Mouse (Mus musculus) liver, postnatal 0 days (tissue): ENCODE data around the gene Akr1c14. TPM values are rescaled to one million over a fixed set of nuclear protein-coding genes. Genes with fewer than 3 reads are reported as not detected.
"Not testable (repeated sequence)": the region's sequence is repeated elsewhere in the genome, so short reads cannot be mapped to it uniquely, and the experiment has no call there.

ENCODE experiments used
- ATAC-seq: fragments of 200-750 bp; cut with Nextera tagmentation; 2 replicates; pipeline ENCODE4 v1.8.0; 2017; ENCODE audit warnings: mild to moderate bottlenecking, moderate library complexity
- DNase-seq: peaks from one replicate; pipeline ENCODE4 v3.0.0-alpha.2; 2016
- H3K27ac ChIP-seq: fragments of 300-500 bp; sonication (generic); 2 replicates; pipeline ENCODE4 v1.5.1; 2014; ENCODE audit warnings: antibody characterized with exemption, moderate library complexity, mild to moderate bottlenecking, low read depth
- H3K27me3 ChIP-seq: fragments of 300-500 bp; sonication (generic); 2 replicates; pipeline ENCODE4 v1.6.1; 2014; ENCODE audit warnings: low read length, control low read depth, mixed read lengths; ENCODE audit not compliant: insufficient read depth
- H3K36me3 ChIP-seq: fragments of 300-500 bp; sonication (generic); replicated peaks from 2 replicates; pipeline ENCODE4 v1.6.1; 2014; ENCODE audit warnings: mild to moderate bottlenecking, control low read depth, low read length, moderate library complexity, mixed read lengths; ENCODE audit not compliant: insufficient read depth
- H3K4me1 ChIP-seq: fragments of 300-500 bp; sonication (generic); 2 replicates; pipeline ENCODE4 v1.6.1; 2014; ENCODE audit warnings: antibody characterized with exemption, mild to moderate bottlenecking, control low read depth; ENCODE audit not compliant: insufficient read depth
- H3K4me2 ChIP-seq: fragments of 300-500 bp; sonication (generic); 2 replicates; pipeline ENCODE4 v1.6.1; 2014; ENCODE audit warnings: low read depth, mild to moderate bottlenecking, low read length, moderate library complexity, mixed read lengths
- H3K4me3 ChIP-seq: fragments of 300-500 bp; sonication (generic); 2 replicates; pipeline ENCODE4 v1.5.1; 2014; ENCODE audit warnings: low read depth, low read length
- H3K9ac ChIP-seq: fragments of 300-500 bp; sonication (generic); replicated peaks from 2 replicates; pipeline ENCODE4 v1.6.1; 2014; ENCODE audit warnings: mild to moderate bottlenecking, moderate library complexity
- H3K9me3 ChIP-seq: fragments of 300-500 bp; sonication (generic); 2 replicates; pipeline ENCODE4 v1.6.1; 2016; ENCODE audit warnings: mild to moderate bottlenecking, control low read depth, low read length, mixed read lengths
- CTCF ChIP-seq: sonication (generic); IDR thresholded peaks from 2 replicates; pipeline ENCODE4 v1.5.1; 2016; ENCODE audit warnings: antibody characterized with exemption, low read depth
- EP300 ChIP-seq: IDR thresholded peaks from 2 replicates; pipeline ENCODE4 v1.6.1; 2016; ENCODE audit warnings: antibody characterized with exemption, low read depth, mild to moderate bottlenecking
- WGBS: fragments of 180-500 bp; shearing (Covaris S2); extraction: QIAGEN DNeasy Blood & Tissue Kit; methylation state at CpG from one replicate; pipeline ENCODE4 v1.1.7; 2014; ENCODE audit not compliant: insufficient replicate concordance; 5-methylcytosine and 5-hydroxymethylcytosine counted together
- polyA plus RNA-seq: library from polyadenylated mRNA; unstranded; fragments of >200 nt; fragmentation: Nextera tagmentation; extraction: Ambion mirVana; gene quantifications from 2 replicates; pipeline ENCODE4 v1.2.1, GENCODE M21; 2015

Akr1c14 gene
- polyA plus RNA-seq, 1 experiment from 2014 or later: 41.2 TPM

DNA sequence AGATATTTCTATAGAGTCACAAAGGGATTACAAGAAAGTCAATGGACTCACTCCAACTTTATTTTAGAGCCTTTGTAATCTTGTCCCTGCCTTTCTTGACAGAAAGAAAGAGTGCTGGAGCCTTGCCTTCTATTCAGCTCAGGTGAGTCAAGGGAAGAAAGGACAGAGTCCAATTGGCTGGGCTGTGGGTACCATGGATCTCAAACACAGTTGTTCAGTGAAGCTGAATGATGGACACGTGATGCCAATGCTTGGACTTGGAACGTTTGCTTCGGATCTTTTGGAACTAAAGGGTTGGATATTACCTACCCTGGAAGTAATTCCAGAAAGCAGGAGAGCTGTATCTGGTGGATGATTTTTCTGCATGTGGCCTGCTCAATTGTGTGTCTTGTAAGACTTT is 13.8 kb upstream of the Akr1c14 start:
- H3K27ac ChIP-seq: no peak overlapping the region
- 66% methylated on average over 3 of the region's 3 CpGs for WGBS
- H3K4me2 ChIP-seq: no peak overlapping the region

DNA sequence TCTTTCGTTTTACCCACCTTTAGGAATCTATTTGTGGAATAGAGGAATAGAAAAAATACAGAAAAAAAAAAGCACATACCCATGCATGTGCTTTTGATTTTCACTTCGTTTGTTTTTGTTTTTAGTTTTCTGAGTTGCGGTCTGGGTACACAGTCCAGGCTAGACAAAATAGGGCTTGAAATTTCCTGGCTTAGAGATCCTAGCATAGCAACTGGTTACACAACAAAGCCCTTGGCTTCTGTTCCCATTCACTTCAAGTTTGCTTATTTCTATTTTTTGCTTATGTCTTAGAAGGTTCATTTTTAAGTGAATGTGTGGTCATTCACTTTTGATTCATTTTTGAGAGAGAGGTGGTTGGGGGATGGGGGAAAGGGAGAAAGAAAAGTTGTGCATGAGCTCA is 2.7 kb upstream of the Akr1c14 start:
- ATAC-seq (no peak), DNase-seq (no peak)
- no peaks in the 10 kb centered on the region for H3K9me3 ChIP-seq
- no peaks in the 10 kb centered on the region for H3K4me1 ChIP-seq
- H3K4me3 ChIP-seq: no peak overlapping the region
- H3K9ac ChIP-seq: no peak overlapping the region
- WGBS: 54% methylated on average over 3 of the region's 3 CpGs
- H3K27me3 ChIP-seq: no peaks in the 10 kb centered on the region
- H3K27ac ChIP-seq: no peak overlapping the region
- no peaks in the 10 kb centered on the region for H3K36me3 ChIP-seq
- TF ChIP-seq CTCF (no peak), EP300 (no peak)
- H3K4me2 ChIP-seq: no peak overlapping the region

More for the DNA sequence above, 13.8 kb upstream of the Akr1c14 start:
- no peaks in the 10 kb centered on the region for H3K4me1 ChIP-seq
- TF ChIP-seq CTCF: no peak
- no peak for TF ChIP-seq EP300
- no peaks in the 10 kb centered on the region for H3K27me3 ChIP-seq
- no peaks in the 10 kb centered on the region for H3K36me3 ChIP-seq
- no peak overlapping the region for H3K4me3 ChIP-seq
- DNase-seq: no peak
- no peaks in the 10 kb centered on the region for H3K9me3 ChIP-seq
- H3K9ac ChIP-seq: no peak overlapping the region
- ATAC-seq: no peak

DNA sequence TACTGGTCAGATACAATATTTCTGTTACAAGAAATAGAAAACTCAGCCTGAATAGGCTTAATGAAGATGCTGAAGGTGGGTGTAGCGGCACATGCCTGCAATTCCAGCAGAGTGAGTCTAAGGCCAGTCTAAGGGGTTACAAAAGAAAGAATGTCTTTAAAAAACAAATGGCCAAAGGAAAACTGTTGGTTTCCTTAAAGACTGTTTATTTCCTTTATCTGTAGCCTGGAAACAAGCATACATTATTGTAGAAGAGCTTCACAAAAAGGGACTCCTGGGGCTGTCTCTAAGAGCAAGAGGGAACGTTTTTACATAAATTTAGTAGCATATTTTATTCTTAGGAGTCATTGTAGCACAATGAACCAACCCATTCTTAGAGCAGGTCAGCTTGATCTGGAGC is 2.0 kb upstream of the Akr1c14 start:
- H3K9me3 ChIP-seq: no peaks in the 10 kb centered on the region
- no peak overlapping the region for H3K27ac ChIP-seq
- TF ChIP-seq EP300: no peak
- no peak for TF ChIP-seq CTCF
- H3K4me1 ChIP-seq: no peaks in the 10 kb centered on the region
- H3K4me2 ChIP-seq: no peak overlapping the region
- ATAC-seq (no peak), DNase-seq (no peak)
- H3K36me3 ChIP-seq: no peaks in the 10 kb centered on the region
- no peak overlapping the region for H3K4me3 ChIP-seq
- no peak overlapping the region for H3K9ac ChIP-seq
- H3K27me3 ChIP-seq: no peaks in the 10 kb centered on the region
- 64% methylated on average over 2 of the region's 2 CpGs for WGBS

DNA sequence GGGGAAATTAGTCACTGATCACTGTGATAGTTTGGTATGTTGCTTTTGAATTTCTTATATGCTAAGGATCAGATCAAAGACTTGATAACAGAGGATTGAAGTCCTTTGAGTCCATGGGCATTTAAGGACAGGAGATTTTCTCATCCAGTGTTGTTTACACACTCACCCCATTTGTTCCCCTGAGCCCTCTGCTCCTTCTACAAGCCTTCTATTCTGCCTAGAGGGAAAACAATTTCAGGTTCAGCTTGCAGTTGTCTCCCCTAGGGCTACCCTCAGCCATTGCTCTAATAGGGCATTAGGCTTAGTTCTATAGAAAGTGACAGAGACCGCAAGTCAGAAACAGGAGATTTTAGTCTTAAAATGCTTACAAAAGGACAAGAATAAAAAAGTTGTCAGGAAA is 585 bp upstream of the Akr1c14 start:
- WGBS: 97% methylated on average over 1 of the region's 1 CpGs
- no peaks in the 10 kb centered on the region for H3K4me1 ChIP-seq
- ATAC-seq (peak; percentile 35; the same call in 1 of the 2 replicates), DNase-seq (no peak)
- peak overlapping the region; percentile 78 for H3K27ac ChIP-seq
- no peak for TF ChIP-seq CTCF
- no peak for TF ChIP-seq EP300
- no peak overlapping the region for H3K4me3 ChIP-seq
- no peak overlapping the region for H3K4me2 ChIP-seq
- H3K9me3 ChIP-seq: no peaks in the 10 kb centered on the region
- no peaks in the 10 kb centered on the region for H3K36me3 ChIP-seq
- H3K9ac ChIP-seq: no peak overlapping the region
- H3K27me3 ChIP-seq: no peaks in the 10 kb centered on the region

DNA sequence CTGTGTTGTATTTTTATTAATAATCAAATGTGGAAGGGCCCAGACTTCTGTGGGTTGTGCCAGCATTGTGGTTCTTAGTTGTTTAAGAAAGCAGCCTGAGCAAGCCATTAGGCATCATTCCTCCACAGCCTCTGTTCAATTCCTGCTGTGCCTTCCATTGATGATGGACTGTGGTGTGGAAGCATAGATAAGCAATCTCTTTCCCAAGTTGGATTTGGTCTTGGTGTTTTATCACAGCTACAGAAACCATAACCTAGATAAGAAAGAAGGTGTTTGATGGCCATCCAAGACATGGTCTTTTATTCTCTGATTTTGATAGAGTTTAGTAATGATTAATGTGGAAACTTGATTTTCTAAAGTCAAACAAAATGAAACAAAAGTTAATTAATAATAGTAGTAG is 844 bp downstream of the Akr1c14 start:
- no peaks in the 10 kb centered on the region for H3K9me3 ChIP-seq
- H3K36me3 ChIP-seq: no peaks in the 10 kb centered on the region
- H3K4me1 ChIP-seq: no peaks in the 10 kb centered on the region
- TF ChIP-seq EP300 (no peak), CTCF (no peak)
- H3K9ac ChIP-seq: no peak overlapping the region
- no peak for ATAC-seq
- peak overlapping the region; percentile 42; the same call in 1 of the 2 replicates for H3K4me2 ChIP-seq
- DNase-seq: no peak
- peak overlapping the region; percentile 68 for H3K27ac ChIP-seq
- no peaks in the 10 kb centered on the region for H3K27me3 ChIP-seq
- H3K4me3 ChIP-seq: no peak overlapping the region

DNA sequence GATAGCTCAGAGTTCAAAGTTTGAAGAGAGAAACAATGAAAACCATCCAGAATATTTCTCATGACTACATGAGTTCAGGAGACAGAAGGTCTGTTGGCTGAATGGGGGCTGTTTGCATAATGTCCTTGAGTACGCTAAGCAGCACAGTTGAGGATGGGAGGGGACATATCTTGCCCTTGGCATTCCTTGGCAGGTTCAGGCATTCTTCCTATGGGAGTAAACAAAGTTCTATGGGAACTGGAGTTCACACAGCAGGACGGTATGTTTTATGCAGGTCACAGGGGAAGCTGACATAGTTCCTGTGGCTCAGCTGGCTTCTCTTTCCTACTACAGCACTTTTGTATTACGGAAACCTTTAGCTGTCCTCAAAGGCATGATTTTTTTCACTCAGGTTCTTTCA is 6.6 kb downstream of the Akr1c14 start:
- peaks cover 3% of the 10 kb centered on the region; the same call in 1 of the 2 replicates for H3K4me1 ChIP-seq
- no peaks in the 10 kb centered on the region for H3K9me3 ChIP-seq
- TF ChIP-seq EP300 (no peak), CTCF (no peak)
- no peak overlapping the region for H3K4me3 ChIP-seq
- no peak overlapping the region for H3K4me2 ChIP-seq
- 58% methylated on average over 3 of the region's 3 CpGs for WGBS
- ATAC-seq: no peak
- no peaks in the 10 kb centered on the region for H3K36me3 ChIP-seq
- H3K9ac ChIP-seq: no peak overlapping the region
- DNase-seq: no peak
- no peaks in the 10 kb centered on the region for H3K27me3 ChIP-seq
- H3K27ac ChIP-seq: 0 out of 2 replicates have a peak overlapping the region, but pooled peaks have one; percentile 62

DNA sequence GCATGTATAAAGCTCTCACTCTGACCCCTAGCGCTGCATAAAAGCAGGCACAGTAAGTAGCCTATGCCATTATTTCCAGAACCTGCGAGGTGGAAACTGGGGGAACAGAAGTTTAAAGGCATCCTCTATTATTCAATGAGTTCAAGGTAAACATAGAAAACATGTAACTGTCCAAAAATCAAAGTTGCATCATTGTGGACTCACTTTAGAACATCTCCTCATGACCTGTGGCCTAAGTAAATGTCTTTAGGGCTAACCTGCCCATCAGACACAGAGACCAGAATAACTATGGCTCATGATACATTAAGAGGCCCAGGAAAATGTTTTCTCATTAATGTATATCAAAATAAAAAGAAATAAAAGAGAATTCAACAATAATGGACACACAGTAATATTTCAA is 7.4 kb downstream of the Akr1c14 start:
- H3K27me3 ChIP-seq: no peaks in the 10 kb centered on the region
- peak; percentile 83 for ATAC-seq
- DNase-seq: no peak
- no peaks in the 10 kb centered on the region for H3K36me3 ChIP-seq
- no peak overlapping the region for H3K9ac ChIP-seq
- H3K4me1 ChIP-seq: peaks cover 3% of the 10 kb centered on the region; the same call in 1 of the 2 replicates
- H3K4me2 ChIP-seq: no peak overlapping the region
- no peak for TF ChIP-seq CTCF
- no peak for TF ChIP-seq EP300
- WGBS: 67% methylated on average over 2 of the region's 2 CpGs
- no peak overlapping the region for H3K4me3 ChIP-seq
- no peaks in the 10 kb centered on the region for H3K9me3 ChIP-seq
- 0 out of 2 replicates have a peak overlapping the region, but pooled peaks have one; percentile 62 for H3K27ac ChIP-seq

DNA sequence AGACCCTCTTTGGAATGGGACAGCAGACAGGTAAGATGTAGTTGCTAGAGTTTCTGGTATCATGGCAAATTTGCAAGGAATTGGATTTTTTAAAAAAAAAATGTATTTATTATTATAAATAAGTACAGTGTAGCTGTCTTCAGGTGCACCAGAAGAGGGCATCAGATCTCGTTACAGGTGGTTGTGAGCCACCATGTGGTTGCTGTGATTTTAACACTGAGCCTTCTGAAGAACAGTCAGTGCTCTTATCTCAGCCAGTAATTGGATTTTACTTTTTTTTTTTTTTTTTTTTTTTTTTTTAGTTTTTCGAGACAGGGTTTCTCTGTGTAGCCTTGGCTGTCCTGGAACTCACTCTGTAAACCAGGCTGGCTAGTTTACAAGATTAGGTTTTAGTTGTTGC is 9.4 kb downstream of the Akr1c14 start:
- H3K4me1 ChIP-seq, H3K4me2 ChIP-seq, H3K36me3 ChIP-seq, H3K9ac ChIP-seq, DNase-seq, ATAC-seq, H3K27ac ChIP-seq, H3K27me3 ChIP-seq, H3K4me3 ChIP-seq, H3K9me3 ChIP-seq: not testable (repeated sequence)
- WGBS: 74% methylated on average over 2 of the region's 2 CpGs
